Mouse (Mus musculus): ENCODE data around the gene Rps17. TPM values are rescaled to one million over a fixed set of nuclear protein-coding genes. Genes with fewer than 3 reads are reported as not detected.
A peak's percentile ranks its signal among the peaks of the same experiment; 100 is the strongest.

Rps17 gene
- polyA plus RNA-seq, 1 experiment from 2014 or later: 1,594 TPM

DNA sequence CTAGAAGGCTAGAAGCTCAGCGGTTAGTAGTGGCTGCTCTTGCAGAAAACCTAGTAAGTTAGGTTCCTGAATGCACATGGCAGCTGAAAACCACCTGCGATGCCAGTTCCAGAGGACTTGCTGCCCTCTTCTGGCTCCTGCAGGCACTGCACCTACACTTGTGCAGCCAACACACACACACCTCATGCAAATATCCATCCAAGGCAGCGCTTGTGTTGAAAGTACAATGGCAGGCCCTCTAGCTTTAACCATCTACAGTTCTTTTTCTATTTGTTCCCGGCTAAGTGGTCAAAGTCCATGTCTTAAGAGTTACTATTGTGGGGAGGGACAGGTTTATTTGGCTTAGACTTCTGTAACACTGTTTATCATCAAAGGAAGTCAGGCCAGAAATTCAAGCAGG lies 5.3 kb downstream of the Rps17 start:
- H3K9ac ChIP-seq (ENCODE audit: low read length): no peak overlapping the region
- peak; percentile 84 for DNase-seq (ENCODE audit: low spot score)
- H3K27me3 ChIP-seq (replicated peaks; ENCODE audit: control insufficient read depth, insufficient read depth, low read length): no peaks in the 10 kb centered on the region
- no peak; the same call in 1 of the 2 replicates for ATAC-seq (replicated peaks; ENCODE audit: low FRiP score, low TSS enrichment, low read depth)
- H3K4me2 ChIP-seq (ENCODE audit: low read length): no peak overlapping the region
- no peak overlapping the region for H3K4me3 ChIP-seq (ENCODE audit: low read depth, low read length)
- H3K36me3 ChIP-seq (ENCODE audit: control insufficient read depth, insufficient read depth, low read length): peaks cover 68% of the 10 kb centered on the region
- peaks cover 19% of the 10 kb centered on the region for H3K4me1 ChIP-seq (replicated peaks; ENCODE audit: control insufficient read depth, insufficient read depth, low read length)
- H3K9me3 ChIP-seq (ENCODE audit: control insufficient read depth, low read length): no peaks in the 10 kb centered on the region
- no peak overlapping the region for H3K27ac ChIP-seq (ENCODE audit: low read depth)
- WGBS: 69% methylated on average over 4 of the region's 4 CpGs

DNA sequence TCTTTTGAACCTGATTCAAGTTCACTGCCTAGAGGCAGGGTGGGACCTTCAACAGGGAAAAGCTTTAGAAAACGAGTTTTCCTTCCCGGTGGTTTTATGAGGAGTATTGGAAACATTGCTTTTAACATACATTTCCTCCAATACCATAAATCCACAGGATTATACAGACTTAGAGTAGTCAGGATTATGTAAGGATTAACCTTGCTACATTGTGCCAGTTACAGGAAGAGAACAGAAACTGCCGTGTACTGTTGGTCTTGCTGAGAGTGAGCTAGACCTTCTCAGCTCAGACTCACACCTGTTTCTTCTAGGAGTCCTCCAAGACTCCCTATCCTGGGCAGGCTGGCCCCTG lies 6.6 kb downstream of the Rps17 start:
- ATAC-seq (replicated peaks; ENCODE audit: low FRiP score, low TSS enrichment, low read depth) (no peak), DNase-seq (ENCODE audit: low spot score) (no peak)
- no peak overlapping the region for H3K9ac ChIP-seq (ENCODE audit: low read length)
- no peaks in the 10 kb centered on the region for H3K27me3 ChIP-seq (replicated peaks; ENCODE audit: control insufficient read depth, insufficient read depth, low read length)
- H3K4me1 ChIP-seq (replicated peaks; ENCODE audit: control insufficient read depth, insufficient read depth, low read length): peaks cover 14% of the 10 kb centered on the region
- H3K4me2 ChIP-seq (ENCODE audit: low read length): no peak overlapping the region
- 90% methylated on average over 3 of the region's 3 CpGs for WGBS
- H3K27ac ChIP-seq (ENCODE audit: low read depth): no peak overlapping the region
- no peak overlapping the region for H3K4me3 ChIP-seq (ENCODE audit: low read depth, low read length)
- no peaks in the 10 kb centered on the region for H3K9me3 ChIP-seq (ENCODE audit: control insufficient read depth, low read length)
- peaks cover 67% of the 10 kb centered on the region for H3K36me3 ChIP-seq (ENCODE audit: control insufficient read depth, insufficient read depth, low read length)

GRCm38 (mm10) chr7:81337785-81338521 lies 7.1 kb downstream of the Rps17 start:
- H3K27me3 ChIP-seq (replicated peaks; ENCODE audit: control insufficient read depth, insufficient read depth, low read length): no peaks in the 10 kb centered on the region
- H3K36me3 ChIP-seq (ENCODE audit: control insufficient read depth, insufficient read depth, low read length): peaks cover 62% of the 10 kb centered on the region
- DNase-seq (ENCODE audit: low spot score): no peak
- H3K27ac ChIP-seq (ENCODE audit: low read depth): no peak overlapping the region
- WGBS: 96% methylated on average over 21 of the region's 21 CpGs
- no peak overlapping the region for H3K9ac ChIP-seq (ENCODE audit: low read length)
- no peaks in the 10 kb centered on the region for H3K9me3 ChIP-seq (ENCODE audit: control insufficient read depth, low read length)
- ATAC-seq (replicated peaks; ENCODE audit: low FRiP score, low TSS enrichment, low read depth): no peak
- no peak overlapping the region for H3K4me2 ChIP-seq (ENCODE audit: low read length)
- H3K4me1 ChIP-seq (replicated peaks; ENCODE audit: control insufficient read depth, insufficient read depth, low read length): peaks cover 9% of the 10 kb centered on the region
- H3K4me3 ChIP-seq (ENCODE audit: low read depth, low read length): no peak overlapping the region

GRCm38 (mm10) chr7:81336432-81336786 lies 8.6 kb downstream of the Rps17 start:
- 48% methylated on average over 8 of the region's 8 CpGs for WGBS
- peak; percentile 71 for DNase-seq (ENCODE audit: low spot score)
- H3K4me2 ChIP-seq (ENCODE audit: low read length): no peak overlapping the region
- peaks cover 59% of the 10 kb centered on the region for H3K36me3 ChIP-seq (ENCODE audit: control insufficient read depth, insufficient read depth, low read length)
- H3K9ac ChIP-seq (ENCODE audit: low read length): no peak overlapping the region
- peaks cover 2% of the 10 kb centered on the region; the same call in 1 of the 2 replicates for H3K4me1 ChIP-seq (replicated peaks; ENCODE audit: control insufficient read depth, insufficient read depth, low read length)
- no peaks in the 10 kb centered on the region for H3K27me3 ChIP-seq (replicated peaks; ENCODE audit: control insufficient read depth, insufficient read depth, low read length)
- H3K4me3 ChIP-seq (ENCODE audit: low read depth, low read length): no peak overlapping the region
- H3K27ac ChIP-seq (ENCODE audit: low read depth): 0 out of 2 replicates have a peak overlapping the region, but pooled peaks have one; percentile 33
- H3K9me3 ChIP-seq (ENCODE audit: control insufficient read depth, low read length): no peaks in the 10 kb centered on the region
- no peak for ATAC-seq (replicated peaks; ENCODE audit: low FRiP score, low TSS enrichment, low read depth)

DNA sequence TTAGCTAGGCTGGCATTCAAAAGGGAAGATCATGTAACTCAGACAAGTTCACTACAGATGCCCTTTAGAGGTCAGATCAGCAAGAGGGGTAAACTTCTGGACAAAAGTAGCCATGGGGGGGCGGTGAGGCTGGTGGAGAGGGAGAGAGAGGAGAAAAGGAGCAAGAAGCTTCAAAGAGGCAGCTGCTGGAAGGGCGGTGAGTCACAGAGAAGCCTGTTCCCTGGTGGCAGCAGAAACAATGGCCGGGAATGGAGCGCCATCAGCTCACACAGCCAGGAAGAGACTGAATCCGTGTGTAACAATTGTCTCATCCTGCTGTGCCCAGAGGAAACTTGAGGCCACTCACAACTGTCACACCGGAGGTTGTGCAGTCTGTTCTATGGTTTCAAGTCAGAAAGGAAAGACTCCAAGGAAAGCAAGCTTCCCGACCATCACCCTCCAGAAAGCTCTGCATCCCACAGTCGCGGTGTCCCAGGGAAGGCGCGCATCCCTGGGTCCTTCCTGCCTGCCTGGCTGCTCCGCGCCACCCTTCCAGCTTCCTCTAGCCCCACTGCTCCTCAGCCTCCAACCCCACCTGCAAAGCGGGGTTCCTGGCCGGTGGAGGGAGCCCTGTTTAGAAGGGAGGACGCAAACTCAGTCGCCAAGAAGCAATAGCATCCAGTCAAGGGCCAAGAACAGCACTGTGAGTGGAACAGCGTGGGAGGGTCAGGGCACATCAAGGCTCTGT lies 9.2 kb downstream of the Rps17 start:
- Histone ChIP-seq H3K4me2 (ENCODE audit: low read length) (no peak overlapping the region), H3K9ac (ENCODE audit: low read length) (no peak overlapping the region), H3K27ac (ENCODE audit: low read depth) (0 out of 2 replicates have a peak overlapping the region, but pooled peaks have one; percentile 33), H3K9me3 (ENCODE audit: control insufficient read depth, low read length) (no peaks in the 10 kb centered on the region), H3K4me1 (replicated peaks; ENCODE audit: control insufficient read depth, insufficient read depth, low read length) (peaks cover 2% of the 10 kb centered on the region; the same call in 1 of the 2 replicates), H3K27me3 (replicated peaks; ENCODE audit: control insufficient read depth, insufficient read depth, low read length) (no peaks in the 10 kb centered on the region), H3K36me3 (ENCODE audit: control insufficient read depth, insufficient read depth, low read length) (peaks cover 54% of the 10 kb centered on the region), H3K4me3 (ENCODE audit: low read depth, low read length) (no peak overlapping the region)
- ATAC-seq (replicated peaks; ENCODE audit: low FRiP score, low TSS enrichment, low read depth) (no peak), DNase-seq (ENCODE audit: low spot score) (no peak)
- 81% methylated on average over 18 of the region's 18 CpGs for WGBS

DNA sequence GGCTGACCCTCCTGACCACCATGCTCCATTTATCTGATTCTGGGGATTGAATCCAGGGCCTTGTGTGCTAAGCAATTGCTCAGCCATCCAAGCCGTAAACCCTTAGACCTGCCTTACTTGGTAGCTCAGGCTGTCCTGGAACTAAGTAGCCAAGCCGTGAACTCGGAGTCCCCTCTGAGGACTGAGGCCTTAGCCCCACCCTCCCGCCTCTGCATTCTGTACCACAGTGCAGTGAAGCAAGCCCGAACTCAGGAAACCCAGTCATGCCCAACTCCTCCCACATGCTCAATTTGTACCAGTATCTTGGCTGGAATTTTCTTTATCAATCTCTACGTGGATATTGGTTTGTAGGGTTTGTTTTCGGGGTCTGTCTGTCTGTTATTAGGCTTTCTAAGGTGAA lies 13.2 kb downstream of the Rps17 start:
- no peak for ATAC-seq (replicated peaks; ENCODE audit: low FRiP score, low TSS enrichment, low read depth)

GRCm38 (mm10) chr7:81330767-81331166 lies 14.3 kb downstream of the Rps17 start:
- no peak overlapping the region for H3K27ac ChIP-seq (ENCODE audit: low read depth)
- no peak overlapping the region for H3K4me3 ChIP-seq (ENCODE audit: low read depth, low read length)
- ATAC-seq (replicated peaks; ENCODE audit: low FRiP score, low TSS enrichment, low read depth) (no peak), DNase-seq (ENCODE audit: low spot score) (no peak)
- H3K4me2 ChIP-seq (ENCODE audit: low read length): no peak overlapping the region
- no peaks in the 10 kb centered on the region for H3K4me1 ChIP-seq (replicated peaks; ENCODE audit: control insufficient read depth, insufficient read depth, low read length)
- WGBS: 30% methylated on average over 3 of the region's 3 CpGs
- no peak overlapping the region for H3K9ac ChIP-seq (ENCODE audit: low read length)
- H3K27me3 ChIP-seq (replicated peaks; ENCODE audit: control insufficient read depth, insufficient read depth, low read length): no peaks in the 10 kb centered on the region
- no peaks in the 10 kb centered on the region for H3K9me3 ChIP-seq (ENCODE audit: control insufficient read depth, low read length)
- peaks cover 33% of the 10 kb centered on the region for H3K36me3 ChIP-seq (ENCODE audit: control insufficient read depth, insufficient read depth, low read length)

More for the DNA sequence above, 13.2 kb downstream of the Rps17 start:
- Histone ChIP-seq H3K4me2 (ENCODE audit: low read length) (no peak overlapping the region), H3K9ac (ENCODE audit: low read length) (no peak overlapping the region), H3K36me3 (ENCODE audit: control insufficient read depth, insufficient read depth, low read length) (peaks cover 36% of the 10 kb centered on the region), H3K4me3 (ENCODE audit: low read depth, low read length) (no peak overlapping the region), H3K9me3 (ENCODE audit: control insufficient read depth, low read length) (no peaks in the 10 kb centered on the region), H3K4me1 (replicated peaks; ENCODE audit: control insufficient read depth, insufficient read depth, low read length) (no peaks in the 10 kb centered on the region), H3K27me3 (replicated peaks; ENCODE audit: control insufficient read depth, insufficient read depth, low read length) (no peaks in the 10 kb centered on the region), H3K27ac (ENCODE audit: low read depth) (no peak overlapping the region)
- no peak for DNase-seq (ENCODE audit: low spot score)
- WGBS: 83% methylated on average over 7 of the region's 7 CpGs

DNA sequence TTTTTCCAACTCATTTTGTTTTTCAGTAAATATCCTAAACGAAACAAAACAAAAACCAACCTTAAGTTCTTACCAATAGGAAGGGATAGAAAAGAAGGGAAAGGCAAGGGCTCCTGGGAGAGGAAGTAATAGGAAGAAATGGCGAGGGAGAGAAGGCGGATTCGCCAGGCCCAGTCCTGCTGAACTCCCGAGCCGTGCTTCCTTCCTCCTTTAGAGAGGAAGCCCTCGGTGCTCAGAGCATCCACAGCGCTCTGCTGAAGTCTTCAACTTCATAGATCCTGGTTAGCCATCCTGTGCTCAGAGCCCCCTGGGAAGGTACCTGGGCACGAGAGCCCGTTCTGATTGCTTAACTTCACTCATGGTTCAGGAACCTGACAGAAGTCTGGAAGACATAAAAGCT lies 17.4 kb downstream of the Rps17 start:
- Histone ChIP-seq H3K4me1 (replicated peaks; ENCODE audit: control insufficient read depth, insufficient read depth, low read length) (no peaks in the 10 kb centered on the region), H3K9ac (ENCODE audit: low read length) (no peak overlapping the region), H3K4me3 (ENCODE audit: low read depth, low read length) (no peak overlapping the region), H3K27ac (ENCODE audit: low read depth) (no peak overlapping the region), H3K9me3 (ENCODE audit: control insufficient read depth, low read length) (no peaks in the 10 kb centered on the region), H3K4me2 (ENCODE audit: low read length) (no peak overlapping the region), H3K27me3 (replicated peaks; ENCODE audit: control insufficient read depth, insufficient read depth, low read length) (no peaks in the 10 kb centered on the region), H3K36me3 (ENCODE audit: control insufficient read depth, insufficient read depth, low read length) (peaks cover 18% of the 10 kb centered on the region)
- WGBS: 81% methylated on average over 10 of the region's 10 CpGs
- ATAC-seq (replicated peaks; ENCODE audit: low FRiP score, low TSS enrichment, low read depth): no peak
- DNase-seq (ENCODE audit: low spot score): no peak

Data from intestine, embryonic 14.5 days (tissue).